Mouse (Mus musculus) stomach, embryonic 14.5 days (tissue): ENCODE measurements at regions not wholly inside any gene's neighbourhood (a gene's known extent, or its start where the extent isn't known, plus 50 kb on each side); places are given as distances from the start of the nearest gene placed in this dataset.

Experiments used
- ATAC-seq: fragments of 200-750 bp; cut with Nextera tagmentation; 2 replicates; pipeline ENCODE4 v1.8.0; 2017; ENCODE audit warnings: low read depth, moderate TSS enrichment; ENCODE audit not compliant: insufficient number of reproducible peaks, insufficient read depth, low FRiP score
- H3K27ac ChIP-seq: fragments of 300-500 bp; sonication (generic); 2 replicates; pipeline ENCODE4 v1.5.1; 2014; ENCODE audit warnings: mild to moderate bottlenecking, low read length, moderate library complexity, mixed read lengths
- H3K27me3 ChIP-seq: fragments of 300-500 bp; sonication (generic); 2 replicates; pipeline ENCODE4 v1.6.1; 2014; ENCODE audit warnings: low read length, control low read depth, mixed read lengths; ENCODE audit not compliant: control insufficient read depth, insufficient read depth
- H3K36me3 ChIP-seq: fragments of 300-500 bp; sonication (generic); 2 replicates; pipeline ENCODE4 v1.6.1; 2014; ENCODE audit warnings: mild to moderate bottlenecking, control low read depth, low read length, moderate library complexity, mixed read lengths; ENCODE audit not compliant: control insufficient read depth, insufficient read depth
- H3K4me1 ChIP-seq: fragments of 300-500 bp; sonication (generic); 2 replicates; pipeline ENCODE4 v1.6.1; 2014; ENCODE audit warnings: low read length, control low read depth, mixed read lengths; ENCODE audit not compliant: control insufficient read depth, insufficient read depth
- H3K4me2 ChIP-seq: fragments of 300-500 bp; sonication (generic); replicated peaks from 2 replicates; pipeline ENCODE4 v1.6.1; 2014; ENCODE audit warnings: low read depth, low read length, control low read depth
- H3K4me3 ChIP-seq: fragments of 300-500 bp; sonication (generic); 2 replicates; pipeline ENCODE4 v1.5.1; 2014; ENCODE audit warnings: low read depth, low read length, control low read depth
- H3K9ac ChIP-seq: fragments of 300-500 bp; sonication (generic); replicated peaks from 2 replicates; pipeline ENCODE4 v1.6.1; 2014; ENCODE audit warnings: low read depth, mild to moderate bottlenecking, control low read depth, low read length, moderate library complexity, mixed read lengths
- H3K9me3 ChIP-seq: fragments of 300-500 bp; sonication (generic); 2 replicates; pipeline ENCODE4 v1.6.1; 2016; ENCODE audit warnings: low read depth, low read length, control low read depth; ENCODE audit not compliant: control insufficient read depth
- WGBS: fragments of 180-500 bp; shearing (Covaris S2); extraction: QIAGEN DNeasy Blood & Tissue Kit; methylation state at CpG from one replicate; pipeline ENCODE4 v1.1.7; 2014; 5-methylcytosine and 5-hydroxymethylcytosine counted together

DNA sequence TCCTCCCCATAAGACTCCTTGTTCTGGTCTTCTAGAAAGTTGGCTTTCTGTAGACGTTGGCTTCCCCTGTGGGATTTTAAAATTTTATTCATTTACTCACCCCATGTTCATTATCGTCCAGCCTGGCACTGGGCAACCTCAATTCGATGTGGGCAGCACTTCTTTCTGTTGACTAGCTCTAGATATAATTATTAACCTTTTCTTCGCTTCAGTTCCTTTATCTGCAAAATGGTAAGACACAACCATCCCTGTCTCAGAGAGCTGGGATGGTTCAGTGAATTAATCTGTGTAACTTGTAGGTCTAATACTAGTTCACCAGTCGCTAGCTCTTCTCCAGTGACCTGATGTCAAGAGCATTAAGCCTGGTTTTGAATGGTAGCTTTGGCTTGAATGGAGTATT lies 89.9 kb upstream of the Plxnc1 start:
- no peaks in the 10 kb centered on the region for H3K4me1 ChIP-seq
- H3K4me3 ChIP-seq: no peak overlapping the region
- no peaks in the 10 kb centered on the region for H3K9me3 ChIP-seq
- 85% methylated on average over 5 of the region's 5 CpGs for WGBS
- ATAC-seq: no peak
- H3K36me3 ChIP-seq: no peaks in the 10 kb centered on the region
- H3K27ac ChIP-seq: no peak overlapping the region
- no peak overlapping the region for H3K4me2 ChIP-seq
- no peaks in the 10 kb centered on the region for H3K27me3 ChIP-seq
- no peak overlapping the region for H3K9ac ChIP-seq

GRCm38 (mm10) chr10:95032760-95033716 lies 88.4 kb upstream of the Plxnc1 start:
- no peak for ATAC-seq
- H3K4me1 ChIP-seq: no peaks in the 10 kb centered on the region
- H3K4me2 ChIP-seq: no peak overlapping the region
- H3K9ac ChIP-seq: no peak overlapping the region
- no peak overlapping the region for H3K27ac ChIP-seq
- no peaks in the 10 kb centered on the region for H3K9me3 ChIP-seq
- WGBS: 76% methylated on average over 14 of the region's 14 CpGs
- no peak overlapping the region for H3K4me3 ChIP-seq
- H3K36me3 ChIP-seq: no peaks in the 10 kb centered on the region
- no peaks in the 10 kb centered on the region for H3K27me3 ChIP-seq

DNA sequence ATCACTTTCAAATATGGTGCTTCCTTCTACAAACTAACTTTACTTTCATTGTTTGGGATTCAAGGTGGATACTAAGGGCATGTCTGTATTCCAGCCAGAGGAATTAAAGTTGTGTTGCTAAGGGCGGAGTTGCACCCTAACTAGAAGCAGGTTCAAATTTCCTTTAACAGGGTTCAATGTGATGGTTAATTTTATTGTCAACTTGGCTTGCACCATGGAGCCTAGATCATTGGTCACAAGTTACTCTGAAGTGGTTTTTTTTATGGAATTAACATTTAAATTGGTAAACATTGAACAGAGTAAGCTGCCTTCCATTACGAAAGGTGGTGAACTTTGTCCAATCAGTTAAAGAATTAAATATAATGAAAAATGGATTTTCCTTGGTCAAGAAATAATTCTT lies 86.7 kb upstream of the Plxnc1 start:
- H3K9me3 ChIP-seq: no peaks in the 10 kb centered on the region
- H3K4me1 ChIP-seq: no peaks in the 10 kb centered on the region
- no peak for ATAC-seq
- H3K4me3 ChIP-seq: no peak overlapping the region
- H3K9ac ChIP-seq: no peak overlapping the region
- WGBS: 93% methylated on average over 2 of the region's 2 CpGs
- H3K4me2 ChIP-seq: no peak overlapping the region
- H3K27me3 ChIP-seq: no peaks in the 10 kb centered on the region
- no peak overlapping the region for H3K27ac ChIP-seq
- H3K36me3 ChIP-seq: no peaks in the 10 kb centered on the region

DNA sequence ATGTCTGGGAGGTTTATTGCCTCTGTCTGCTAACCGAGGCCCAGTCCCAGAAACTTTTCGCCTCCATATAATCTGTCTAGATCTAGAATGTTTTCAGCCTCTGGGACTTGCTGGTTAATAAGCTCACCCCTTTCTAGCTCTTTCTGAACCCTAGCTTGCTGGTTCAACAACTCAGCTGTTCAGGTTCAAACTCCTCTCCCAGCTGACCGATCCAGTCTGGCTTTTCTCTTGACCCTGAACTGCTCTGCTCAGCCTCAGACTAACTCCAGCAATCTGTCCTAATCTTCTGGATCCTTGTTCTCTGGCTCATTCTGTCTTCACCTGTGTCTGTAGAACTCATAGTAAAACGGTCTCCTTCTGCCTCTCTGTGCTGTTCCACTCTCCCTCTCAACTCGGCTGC lies 86.2 kb upstream of the Plxnc1 start:
- H3K4me2 ChIP-seq: no peak overlapping the region
- H3K9me3 ChIP-seq: no peaks in the 10 kb centered on the region
- WGBS: 62% methylated on average over 5 of the region's 5 CpGs
- no peak overlapping the region for H3K4me3 ChIP-seq
- no peaks in the 10 kb centered on the region for H3K4me1 ChIP-seq
- H3K36me3 ChIP-seq: no peaks in the 10 kb centered on the region
- H3K27me3 ChIP-seq: no peaks in the 10 kb centered on the region
- H3K27ac ChIP-seq: no peak overlapping the region
- ATAC-seq: no peak
- no peak overlapping the region for H3K9ac ChIP-seq

DNA sequence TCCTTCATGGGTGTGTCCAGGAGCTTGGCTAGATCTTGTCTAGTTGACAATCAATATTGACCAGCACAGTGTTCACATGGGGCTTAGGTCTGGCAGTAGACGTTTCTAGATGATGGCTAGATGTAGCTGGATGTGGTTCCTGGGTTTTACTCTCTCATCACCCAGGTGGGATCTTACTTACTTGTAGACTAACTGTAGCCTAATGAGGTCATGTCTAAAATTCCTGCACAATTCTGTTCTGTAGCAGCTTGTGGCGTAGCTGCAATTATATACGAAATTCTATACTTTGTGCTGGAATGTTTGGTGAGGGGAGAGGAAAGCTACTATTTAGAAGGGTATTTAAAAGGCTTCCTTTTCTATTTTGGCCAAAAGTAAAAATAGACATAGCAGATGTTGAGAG lies 84.9 kb upstream of the Plxnc1 start:
- H3K4me2 ChIP-seq: no peak overlapping the region
- H3K9ac ChIP-seq: no peak overlapping the region
- WGBS: 46% methylated on average over 3 of the region's 3 CpGs
- no peak for ATAC-seq
- no peaks in the 10 kb centered on the region for H3K9me3 ChIP-seq
- no peak overlapping the region for H3K4me3 ChIP-seq
- no peaks in the 10 kb centered on the region for H3K27me3 ChIP-seq
- no peaks in the 10 kb centered on the region for H3K4me1 ChIP-seq
- H3K27ac ChIP-seq: no peak overlapping the region
- no peaks in the 10 kb centered on the region for H3K36me3 ChIP-seq

GRCm38 (mm10) chr10:95025569-95026327 lies 81.1 kb upstream of the Plxnc1 start:
- no peak overlapping the region for H3K4me3 ChIP-seq
- no peak overlapping the region for H3K9ac ChIP-seq
- WGBS: 88% methylated on average over 12 of the region's 12 CpGs
- no peak overlapping the region for H3K4me2 ChIP-seq
- H3K27me3 ChIP-seq: no peaks in the 10 kb centered on the region
- H3K9me3 ChIP-seq: no peaks in the 10 kb centered on the region
- no peak overlapping the region for H3K27ac ChIP-seq
- ATAC-seq: no peak
- H3K36me3 ChIP-seq: no peaks in the 10 kb centered on the region
- no peaks in the 10 kb centered on the region for H3K4me1 ChIP-seq

DNA sequence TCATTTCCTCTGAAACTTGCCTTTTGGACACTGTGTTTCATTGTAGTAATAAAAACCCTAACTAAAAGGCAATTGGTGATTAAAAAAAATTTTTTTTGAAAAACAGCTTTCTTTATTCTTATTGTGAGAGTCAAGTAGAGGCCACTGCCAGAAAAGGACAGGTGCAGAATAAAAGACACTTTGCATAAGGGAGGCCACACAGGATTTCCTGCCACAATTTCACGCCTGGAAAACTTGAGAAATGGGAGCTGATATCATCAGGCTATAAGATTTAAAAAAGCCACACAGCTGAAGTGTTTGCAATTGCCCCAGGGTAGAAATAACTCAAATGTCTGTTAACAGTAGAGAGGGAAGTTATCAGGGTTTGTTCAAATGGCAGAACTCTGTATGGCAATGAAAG lies 76.6 kb upstream of the Plxnc1 start:
- Histone ChIP-seq H3K9me3 (no peaks in the 10 kb centered on the region), H3K27me3 (no peaks in the 10 kb centered on the region), H3K9ac (no peak overlapping the region), H3K4me1 (no peaks in the 10 kb centered on the region), H3K4me3 (no peak overlapping the region), H3K36me3 (no peaks in the 10 kb centered on the region), H3K4me2 (no peak overlapping the region), H3K27ac (no peak overlapping the region)
- 86% methylated on average over 1 of the region's 1 CpGs for WGBS
- no peak for ATAC-seq

DNA sequence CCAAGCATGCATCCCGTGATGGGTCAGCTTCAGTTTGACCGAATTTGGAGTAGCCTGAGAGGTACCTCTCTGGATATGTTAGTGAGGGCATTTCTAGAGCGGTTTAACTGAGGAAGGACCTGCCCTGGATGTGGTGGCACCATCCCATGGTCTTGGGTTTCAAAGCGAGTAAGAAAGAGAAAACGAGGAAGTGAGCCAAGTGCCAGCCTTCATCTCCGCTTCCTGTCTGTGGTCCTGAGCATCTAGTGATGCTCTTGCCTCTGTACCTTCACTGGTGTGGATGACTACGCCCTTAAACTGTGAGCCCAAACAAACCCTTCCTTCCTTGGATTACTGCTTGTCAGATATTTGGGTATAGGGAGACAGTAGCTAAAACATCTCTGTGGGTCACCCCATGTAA lies 72.3 kb upstream of the Plxnc1 start:
- no peak overlapping the region for H3K4me3 ChIP-seq

More for the DNA sequence above, 72.3 kb upstream of the Plxnc1 start:
- no peak overlapping the region for H3K9ac ChIP-seq
- no peaks in the 10 kb centered on the region for H3K27me3 ChIP-seq
- ATAC-seq: no peak
- H3K36me3 ChIP-seq: no peaks in the 10 kb centered on the region
- no peak overlapping the region for H3K27ac ChIP-seq
- no peak overlapping the region for H3K4me2 ChIP-seq
- no peaks in the 10 kb centered on the region for H3K9me3 ChIP-seq
- no peaks in the 10 kb centered on the region for H3K4me1 ChIP-seq
- WGBS: 92% methylated on average over 7 of the region's 7 CpGs
